Mouse (Mus musculus): ENCODE data around the gene Gm4881.

DNA sequence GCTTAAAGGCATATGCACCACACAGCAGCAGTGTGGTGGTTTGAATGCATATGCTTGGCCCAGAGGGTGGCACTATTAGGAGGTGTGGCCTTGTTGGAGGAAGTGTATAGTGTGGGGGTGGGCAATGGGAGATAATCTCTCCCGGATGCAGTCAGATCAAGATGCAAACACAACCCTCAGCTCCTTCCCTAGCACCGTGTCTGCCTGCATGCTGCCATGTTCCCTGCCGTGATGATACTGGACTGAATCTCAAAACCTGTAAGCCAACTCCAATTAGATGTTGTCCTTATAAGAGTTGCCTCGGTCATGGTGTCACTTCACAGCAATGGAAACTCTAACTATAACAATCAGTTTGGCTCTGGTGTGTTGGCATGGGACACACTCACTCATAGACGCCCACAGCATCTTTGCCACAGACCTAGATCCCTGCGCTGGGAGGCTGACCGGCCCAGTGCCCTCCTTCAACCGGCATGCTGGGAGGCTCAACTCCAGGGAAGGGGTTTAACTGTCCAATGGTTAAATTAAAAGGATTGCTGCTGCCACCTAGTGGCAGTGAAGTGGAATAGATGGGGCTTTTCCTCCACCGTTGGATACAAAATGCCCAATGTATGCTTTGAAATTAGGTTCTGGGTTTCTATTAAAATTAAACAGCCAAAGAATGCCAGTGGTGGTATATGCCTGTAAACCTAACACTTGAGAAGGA, 30.8 kb upstream of the Gm4881 start:
- TF ChIP-seq CTCF (IDR thresholded peaks at IDR 0.05; ENCODE audit: low read depth) (peak; percentile 66), EP300 (IDR thresholded peaks at IDR 0.05; ENCODE audit: low read depth) (no peak)
